Mouse (Mus musculus): ENCODE results near the gene Plscr3. TPM values are rescaled to one million over a fixed set of nuclear protein-coding genes. Genes with fewer than 3 reads are reported as not detected.
"Not testable (repeated sequence)": the region's sequence is repeated elsewhere in the genome, so short reads cannot be mapped to it uniquely, and the experiment has no call there.

The Plscr3 gene
- total RNA-seq, 4 experiments from 2014 or later, result 8.7 to 10.6 (median 9.4) TPM

DNA sequence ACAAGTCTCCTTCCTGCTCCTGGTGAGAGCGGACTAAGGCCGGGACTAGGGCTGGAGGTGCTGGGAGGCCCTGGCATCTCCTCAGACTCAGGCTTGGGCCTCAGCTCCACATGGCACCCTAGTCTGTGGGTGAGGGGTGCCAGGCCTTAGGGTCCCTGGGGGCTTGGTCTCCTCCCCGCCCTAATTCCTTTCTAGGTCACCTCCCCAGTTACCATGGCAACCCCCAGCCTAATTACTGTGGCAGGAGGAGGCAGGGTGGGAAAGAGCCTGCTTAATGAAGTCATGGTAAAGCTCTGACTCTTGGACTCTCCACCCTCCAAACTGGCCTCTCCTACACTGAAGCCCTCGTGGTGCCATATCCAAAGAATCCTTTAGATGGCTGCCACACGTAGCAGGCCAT is 17.3 kb upstream of the Plscr3 start:
- no peak for DNase-seq (ENCODE audit: low spot score in 2 of 2)

DNA sequence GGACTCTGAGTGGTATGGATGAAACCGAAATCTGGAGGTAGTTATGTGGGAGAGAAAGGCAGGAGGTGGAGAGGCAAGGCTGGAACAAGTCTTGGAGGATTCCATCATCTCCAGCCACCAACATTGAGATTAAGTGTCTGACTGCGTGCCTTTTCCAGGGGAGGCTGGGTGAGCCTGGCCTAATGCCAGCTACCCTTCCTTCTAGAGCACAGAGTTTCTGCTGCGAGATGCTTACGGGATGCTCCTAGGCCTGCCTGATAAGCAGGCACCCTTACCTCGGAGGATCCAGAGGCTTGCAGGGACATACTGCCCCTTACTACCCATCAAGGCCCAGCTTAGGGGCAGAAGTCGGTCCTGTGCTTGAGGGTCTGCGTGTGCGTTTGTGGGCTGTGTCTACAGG is 12.6 kb upstream of the Plscr3 start:
- no peak for DNase-seq (ENCODE audit: low spot score in 2 of 2)

DNA sequence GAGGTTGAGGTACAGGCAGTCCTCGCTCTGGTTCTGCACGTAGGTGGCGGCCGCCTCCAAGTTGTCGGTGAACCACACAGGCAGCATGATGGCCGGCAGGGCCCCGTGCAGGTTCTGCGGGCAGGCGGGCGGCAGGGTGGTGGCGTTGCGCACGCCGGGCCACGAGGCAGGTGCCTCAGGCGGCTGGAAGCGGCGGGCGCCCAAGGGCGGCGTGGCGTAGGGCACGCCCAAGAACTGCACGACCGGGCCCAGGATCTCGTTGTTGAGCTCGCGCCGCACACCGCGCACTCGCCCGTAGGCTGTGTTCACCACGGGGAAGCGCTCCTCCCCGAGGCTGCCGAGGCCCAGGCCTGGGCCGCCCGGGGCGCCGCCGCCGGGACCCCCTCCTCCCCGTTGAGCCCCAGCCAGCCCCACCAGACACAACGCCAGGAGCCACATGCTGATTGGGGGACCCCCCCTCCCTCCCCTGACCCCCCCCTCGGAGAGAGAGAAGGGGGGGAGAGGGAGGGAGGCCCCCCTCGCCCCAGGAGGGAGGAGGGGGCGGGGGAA is 12.1 kb upstream of the Plscr3 start:
- no peak for DNase-seq (ENCODE audit: low spot score in 2 of 2)

DNA sequence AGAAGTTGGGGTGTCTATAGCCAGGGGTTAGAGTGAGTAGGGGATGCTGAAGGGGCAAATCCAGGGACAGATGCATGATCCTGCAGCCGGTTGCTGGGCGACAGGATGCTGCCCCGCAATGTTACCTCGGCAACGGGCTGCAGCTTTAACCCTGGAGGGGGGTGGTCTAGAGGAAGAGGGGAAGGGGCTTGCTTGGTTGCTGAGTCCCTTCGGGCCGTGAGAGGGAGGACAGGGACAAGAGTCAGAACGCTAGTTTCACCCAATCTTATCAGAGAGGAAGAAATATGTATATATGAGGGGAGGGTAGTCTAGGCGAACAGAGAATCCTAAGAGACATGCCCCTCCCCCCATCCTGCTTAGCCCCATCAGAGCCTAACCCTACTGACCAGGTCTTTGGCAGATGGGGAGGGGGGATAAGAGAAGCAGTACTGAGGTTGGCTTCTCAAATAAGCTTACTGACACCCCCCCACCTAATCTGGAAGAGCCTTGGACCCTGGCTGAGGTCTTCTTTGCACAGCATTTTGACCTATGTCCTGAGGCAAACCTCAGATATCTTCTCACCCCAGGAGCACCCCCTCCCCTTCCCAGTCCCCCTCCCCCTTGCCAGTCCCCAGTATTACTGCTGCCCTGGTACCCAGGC is 10.7 kb upstream of the Plscr3 start:
- DNase-seq (ENCODE audit: low spot score in 2 of 2), result no peak

DNA sequence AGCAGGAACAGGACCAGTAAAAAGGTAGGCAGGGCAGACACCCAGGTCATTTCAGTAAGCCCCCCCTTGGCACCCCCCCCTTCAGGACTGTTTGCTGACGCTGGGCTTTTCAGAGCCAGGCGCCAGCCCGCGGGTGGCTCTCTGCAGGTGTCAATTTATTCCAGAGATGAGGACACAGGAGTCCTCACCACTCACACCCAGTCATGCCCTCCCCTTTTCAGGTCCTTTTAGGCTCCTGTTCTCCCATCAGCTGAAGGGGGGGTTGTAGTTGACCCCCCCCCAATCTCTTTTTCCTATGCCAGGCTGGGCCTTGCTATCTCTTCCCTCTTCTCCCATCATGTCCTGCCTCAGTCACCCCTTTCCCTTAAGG is 10.2 kb upstream of the Plscr3 start:
- no peak for DNase-seq (ENCODE audit: low spot score in 2 of 2)

DNA sequence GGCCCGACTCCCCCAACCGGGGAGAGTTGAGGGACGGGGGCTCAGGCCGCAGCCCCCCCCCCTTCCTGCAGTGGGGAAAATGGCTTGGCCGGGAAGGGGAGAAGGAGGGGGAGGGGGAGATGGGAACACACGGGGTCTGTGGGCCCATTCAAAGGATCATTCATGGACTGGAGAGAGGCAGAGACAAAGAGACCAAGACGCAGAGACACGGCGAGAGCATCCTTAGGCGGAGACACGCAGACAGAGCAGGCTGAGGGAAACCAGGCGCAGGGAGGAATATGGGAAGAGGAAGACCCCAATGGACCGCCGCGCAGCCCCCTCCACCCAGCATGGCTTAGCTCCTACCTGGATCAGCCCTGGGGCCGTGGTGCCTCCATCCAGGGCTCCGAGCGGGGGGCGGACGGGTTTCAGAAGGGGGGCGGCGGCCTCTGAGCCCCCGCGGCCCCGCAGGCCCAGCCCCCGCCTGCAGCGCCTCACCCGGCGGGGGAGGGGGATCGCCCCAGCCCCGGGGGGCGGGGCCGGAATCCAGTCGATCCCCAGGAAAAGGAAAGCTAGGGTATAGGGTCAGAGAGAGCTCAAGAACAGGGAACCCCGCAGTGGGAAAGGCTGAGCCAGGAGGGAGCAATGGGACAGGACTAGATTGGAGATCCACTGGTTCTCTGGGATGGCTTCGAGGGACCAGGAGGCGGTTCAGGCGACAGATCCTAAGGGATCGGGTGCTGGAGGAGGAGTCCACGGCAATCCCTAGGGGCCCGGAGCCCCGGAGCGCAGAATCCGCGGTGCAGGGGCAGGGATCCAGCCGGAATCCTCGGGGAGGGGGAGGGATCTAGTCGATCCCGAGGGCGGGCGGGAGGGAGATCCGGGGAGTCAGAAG is 9.2 kb upstream of the Plscr3 start:
- DNase-seq (ENCODE audit: low spot score in 2 of 2), result peak; percentile 17 to 46

DNA sequence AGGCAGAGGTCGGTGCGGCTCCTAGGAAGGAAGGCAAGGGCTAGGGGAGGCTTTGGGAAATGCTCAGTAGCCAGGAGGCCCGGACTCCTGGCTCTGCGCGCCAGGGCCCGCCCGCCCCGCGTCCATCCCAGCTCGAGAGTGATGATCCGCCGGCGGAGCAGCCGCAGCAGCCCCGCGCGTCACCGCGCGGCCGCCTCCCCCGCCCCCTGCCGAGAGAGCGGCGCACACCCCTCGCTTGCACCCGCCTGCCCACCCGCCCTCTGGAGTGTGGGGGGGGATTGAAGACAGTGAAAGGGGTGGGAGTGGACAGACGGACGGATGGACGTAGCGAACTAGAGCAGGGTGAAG is 8.6 kb upstream of the Plscr3 start, which contains the start of gene Nlgn2:
Nlgn2 (minus strand) TSS at position 181 of the 348 bp plus-strand sequence.
- DNase-seq (ENCODE audit: low spot score in 2 of 2), result no peak

DNA sequence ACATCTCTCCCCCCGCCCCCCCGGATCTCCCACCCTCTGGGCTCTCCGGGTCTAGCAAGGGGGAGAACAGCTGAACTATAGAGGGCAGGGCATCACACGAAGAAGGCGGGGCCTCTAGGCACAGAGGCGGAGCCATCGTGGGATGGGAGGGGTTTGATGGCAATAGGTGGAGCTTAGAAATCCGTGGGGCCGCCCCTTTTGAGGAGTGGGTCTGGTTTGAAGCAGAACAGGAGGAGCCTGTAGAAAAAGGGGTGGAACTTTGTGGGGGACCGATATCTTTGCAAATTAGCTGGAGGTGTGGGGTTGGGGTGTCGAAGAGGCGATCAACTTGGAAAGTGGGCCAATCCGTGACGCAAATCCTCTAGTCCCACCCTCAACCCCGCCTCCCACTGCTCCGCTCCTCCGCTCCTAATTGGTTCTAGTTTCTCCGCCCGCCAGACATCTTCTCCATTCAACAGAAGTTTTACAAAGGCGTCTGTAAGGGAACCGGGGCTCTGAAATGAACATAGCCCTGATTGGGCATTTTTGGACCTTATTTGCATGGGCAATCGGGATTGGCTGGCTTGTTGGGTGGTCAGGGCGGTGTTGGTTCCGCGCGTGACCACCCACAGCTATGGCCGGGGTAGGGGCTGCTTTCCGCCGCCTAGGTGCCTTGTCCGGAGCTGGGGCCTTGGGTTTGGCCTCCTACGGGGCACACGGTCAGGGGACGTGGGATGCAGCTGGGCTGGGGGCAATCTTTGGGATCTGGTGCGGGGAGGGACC is 8.0 kb upstream of the Plscr3 start, which contains the start of gene Tmem256:
Tmem256 (plus strand) TSS at position 563 of the 762 bp plus-strand sequence.
- DNase-seq (ENCODE audit: low spot score in 2 of 2), result peak; percentile 94 to 95

DNA sequence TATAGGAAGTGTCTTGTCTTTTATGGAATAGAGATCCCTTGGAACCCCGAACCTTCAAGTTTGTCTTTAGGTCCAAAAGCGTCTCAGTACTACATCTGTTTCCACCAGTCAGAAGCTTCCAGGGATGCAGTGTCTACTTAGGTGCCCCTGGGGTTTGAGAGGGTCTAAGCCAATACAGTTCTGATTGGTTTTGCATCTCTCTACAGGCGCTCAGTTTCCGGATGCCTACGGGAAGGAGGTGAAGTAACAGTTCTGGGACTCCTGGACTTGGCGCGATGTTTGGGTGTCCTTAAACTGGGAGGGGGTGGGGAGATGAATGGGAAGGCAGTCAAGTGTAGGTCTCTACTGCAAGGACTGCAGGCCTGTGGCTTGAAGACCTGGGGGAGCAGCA is 7.5 kb upstream of the Plscr3 start:
- no peak for DNase-seq (ENCODE audit: low spot score in 2 of 2)

DNA sequence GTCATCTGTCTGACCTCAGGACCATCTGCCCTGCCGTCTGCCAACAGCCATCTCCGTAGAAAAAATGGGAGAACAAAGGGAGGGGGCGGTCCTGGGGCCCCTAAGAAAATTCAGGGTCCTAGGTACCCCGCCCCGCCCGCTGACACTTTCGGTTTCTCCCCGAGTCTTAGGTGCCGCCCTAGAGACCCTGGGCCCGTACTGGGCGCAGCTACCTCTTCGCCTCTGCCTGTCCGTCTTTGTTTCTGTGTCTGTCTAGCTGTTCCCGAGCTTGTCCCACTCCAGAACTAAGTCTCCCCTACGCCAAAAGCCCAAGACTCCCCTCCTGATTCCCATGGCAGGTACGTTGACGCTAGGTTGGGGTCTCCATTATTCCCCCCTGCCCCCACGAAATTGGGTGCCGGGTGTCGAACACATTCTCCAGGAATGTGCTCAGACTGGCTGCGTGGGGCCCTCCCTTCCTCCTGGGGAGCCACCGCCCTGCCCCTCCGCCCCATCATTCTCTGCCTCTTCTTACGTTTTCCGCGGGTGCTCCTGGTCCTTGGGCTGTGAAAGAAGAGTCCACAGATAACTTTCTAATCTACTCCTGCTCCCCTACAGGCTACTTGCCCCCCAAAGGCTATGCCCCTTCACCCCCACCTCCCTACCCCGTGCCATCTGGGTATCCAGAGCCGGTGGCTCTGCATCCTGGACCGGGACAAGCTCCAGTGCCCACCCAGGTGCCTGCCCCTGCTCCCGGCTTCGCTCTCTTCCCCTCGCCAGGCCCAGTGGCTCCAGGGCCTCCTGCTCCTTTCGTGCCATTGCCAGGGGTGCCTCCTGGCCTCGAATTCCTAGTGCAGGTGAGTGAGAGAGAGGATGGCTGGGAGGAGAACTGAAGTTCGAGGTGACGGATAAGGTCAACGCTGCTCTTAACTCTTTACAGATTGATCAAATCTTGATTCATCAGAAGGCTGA is 837 bp downstream of the Plscr3 start:
- no peak for DNase-seq (ENCODE audit: low spot score in 2 of 2)

DNA sequence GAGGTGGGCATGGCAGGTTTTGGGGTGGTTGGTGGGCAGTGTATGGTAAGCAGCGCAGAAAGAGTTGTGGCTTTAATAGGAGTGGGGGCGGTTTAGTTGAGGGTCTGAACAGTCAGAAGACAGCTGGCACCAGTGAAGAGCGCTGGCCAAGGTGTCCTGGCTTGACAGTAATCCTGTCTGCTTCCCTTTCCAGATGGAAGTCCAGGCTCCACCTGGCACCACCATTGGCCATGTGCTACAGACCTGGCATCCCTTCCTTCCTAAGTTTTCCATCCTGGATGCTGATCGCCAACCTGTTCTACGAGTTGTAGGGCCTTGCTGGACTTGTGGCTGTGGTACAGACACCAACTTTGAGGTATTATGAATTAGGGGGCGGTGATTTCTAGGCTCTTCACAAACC is 1.8 kb downstream of the Plscr3 start:
- no peak for DNase-seq (ENCODE audit: low spot score in 2 of 2)

DNA sequence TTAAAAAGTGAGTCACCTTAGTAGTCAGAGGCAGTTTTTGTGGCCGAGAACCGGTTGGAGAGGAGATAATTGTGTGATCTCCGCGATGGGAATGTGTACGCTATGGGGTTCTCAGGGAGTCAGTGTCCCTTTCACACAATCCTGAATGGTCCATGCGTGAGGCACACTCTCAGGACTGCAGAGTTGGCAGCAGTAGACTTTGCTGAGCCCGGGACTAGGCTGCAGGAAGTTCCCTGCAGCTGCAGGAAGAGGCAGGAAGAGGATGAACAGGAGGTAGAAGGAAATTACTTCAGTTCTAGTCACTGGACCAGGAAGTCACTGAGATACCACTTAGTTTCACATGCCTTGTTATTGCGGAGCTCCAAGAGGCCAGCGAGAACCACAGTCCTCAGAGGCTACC is 3.0 kb downstream of the Plscr3 start:
- DNase-seq (ENCODE audit: low spot score in 2 of 2), result no peak

DNA sequence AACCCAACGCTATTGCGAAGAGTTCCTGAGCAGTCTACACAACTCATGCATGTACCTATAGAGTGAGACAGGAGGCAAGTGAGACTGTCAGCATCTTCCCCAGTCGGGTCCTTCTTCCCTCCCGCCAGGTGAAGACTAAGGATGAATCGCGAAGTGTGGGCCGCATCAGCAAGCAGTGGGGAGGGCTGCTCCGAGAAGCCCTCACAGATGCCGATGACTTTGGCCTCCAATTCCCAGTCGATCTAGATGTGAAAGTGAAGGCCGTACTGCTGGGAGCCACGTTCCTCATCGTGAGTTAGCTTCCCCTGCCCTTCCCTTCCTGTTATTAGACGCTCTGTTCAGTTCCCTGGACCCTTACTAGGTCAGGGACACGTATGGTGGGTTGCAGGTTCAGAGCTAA is 3.7 kb downstream of the Plscr3 start:
- DNase-seq (ENCODE audit: low spot score in 2 of 2), result no peak

DNA sequence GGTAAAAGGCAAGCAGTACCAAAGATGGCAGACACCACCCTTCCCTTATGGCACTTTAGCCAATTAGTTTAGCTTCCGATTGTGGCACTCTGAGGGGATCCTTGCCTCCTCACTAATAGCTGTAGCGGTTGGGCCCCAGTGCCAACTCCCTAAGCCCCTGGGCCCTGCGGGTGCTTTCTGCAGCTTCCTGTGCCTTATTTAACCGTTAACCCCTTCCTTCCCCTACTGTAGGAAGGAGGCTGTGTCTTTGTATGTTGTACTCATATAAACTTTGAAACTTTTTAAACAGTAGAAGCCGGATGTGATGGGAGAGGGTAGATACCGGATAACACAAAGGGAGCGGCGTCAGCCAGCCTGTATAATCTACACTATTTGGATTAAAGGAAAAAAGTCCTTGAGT is 4.6 kb downstream of the Plscr3 start:
- no peak for DNase-seq (ENCODE audit: low spot score in 2 of 2)

DNA sequence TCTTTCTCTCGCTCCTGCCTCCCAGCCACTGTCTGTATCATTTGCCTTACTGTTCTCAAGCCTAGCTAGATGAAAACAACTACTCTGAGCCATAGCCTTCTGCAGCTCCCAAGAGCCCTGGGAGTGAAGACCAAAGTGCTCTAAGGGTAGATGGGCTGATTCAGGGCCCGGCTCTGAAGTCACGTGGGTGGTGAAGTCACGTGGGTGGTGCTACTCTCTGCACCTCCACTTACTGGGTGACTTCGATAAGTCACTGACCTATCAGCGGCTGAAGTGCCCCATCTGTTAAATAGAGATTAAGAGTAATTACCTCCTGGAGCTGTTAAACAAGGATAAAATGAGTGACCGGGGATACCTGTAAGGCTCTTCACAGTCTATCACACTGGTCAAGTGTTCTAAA is 7.8 kb downstream of the Plscr3 start:
- DNase-seq (ENCODE audit: low spot score in 2 of 2), result no peak

DNA sequence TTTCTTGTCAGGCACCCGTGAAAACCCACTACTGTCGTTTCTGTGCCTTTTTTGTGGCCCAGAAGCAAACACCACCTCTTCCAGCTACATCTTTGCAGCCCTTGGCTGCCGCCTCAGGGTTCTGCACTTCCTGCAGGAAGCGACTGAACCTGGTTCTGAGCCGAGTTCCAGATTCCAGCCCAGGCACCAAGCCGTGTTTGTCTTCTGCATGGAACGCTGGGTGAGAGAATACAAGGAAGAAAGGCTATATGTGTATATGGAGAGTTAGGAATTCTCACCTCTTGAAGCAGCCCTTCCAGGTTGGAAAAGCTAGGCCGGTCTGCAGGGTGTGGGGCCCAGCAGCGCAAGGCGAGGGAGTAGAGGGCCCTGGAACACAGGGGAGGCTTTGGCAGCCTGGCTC is 8.5 kb downstream of the Plscr3 start:
- no peak for DNase-seq (ENCODE audit: low spot score in 2 of 2)

DNA sequence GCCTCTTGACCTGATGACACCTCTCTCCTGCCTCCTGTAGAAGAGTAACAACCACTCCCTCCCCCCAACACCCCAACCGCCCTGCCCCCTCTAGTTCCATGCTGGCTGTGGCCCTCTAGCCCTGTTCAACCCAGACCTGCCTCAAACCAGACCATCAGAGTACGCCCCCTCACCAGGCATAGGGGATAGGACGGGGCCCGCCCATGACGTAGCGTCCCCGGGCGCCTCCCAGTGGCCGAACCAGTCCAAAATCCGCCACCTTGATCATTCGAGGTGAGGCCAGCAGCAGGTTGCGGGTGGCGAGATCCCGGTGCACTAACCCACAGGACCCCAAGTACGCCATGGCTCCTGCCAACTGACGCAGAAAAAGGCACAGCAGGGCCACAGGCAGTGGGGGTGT is 9.2 kb downstream of the Plscr3 start:
- DNase-seq (ENCODE audit: low spot score in 2 of 2), result no peak

DNA sequence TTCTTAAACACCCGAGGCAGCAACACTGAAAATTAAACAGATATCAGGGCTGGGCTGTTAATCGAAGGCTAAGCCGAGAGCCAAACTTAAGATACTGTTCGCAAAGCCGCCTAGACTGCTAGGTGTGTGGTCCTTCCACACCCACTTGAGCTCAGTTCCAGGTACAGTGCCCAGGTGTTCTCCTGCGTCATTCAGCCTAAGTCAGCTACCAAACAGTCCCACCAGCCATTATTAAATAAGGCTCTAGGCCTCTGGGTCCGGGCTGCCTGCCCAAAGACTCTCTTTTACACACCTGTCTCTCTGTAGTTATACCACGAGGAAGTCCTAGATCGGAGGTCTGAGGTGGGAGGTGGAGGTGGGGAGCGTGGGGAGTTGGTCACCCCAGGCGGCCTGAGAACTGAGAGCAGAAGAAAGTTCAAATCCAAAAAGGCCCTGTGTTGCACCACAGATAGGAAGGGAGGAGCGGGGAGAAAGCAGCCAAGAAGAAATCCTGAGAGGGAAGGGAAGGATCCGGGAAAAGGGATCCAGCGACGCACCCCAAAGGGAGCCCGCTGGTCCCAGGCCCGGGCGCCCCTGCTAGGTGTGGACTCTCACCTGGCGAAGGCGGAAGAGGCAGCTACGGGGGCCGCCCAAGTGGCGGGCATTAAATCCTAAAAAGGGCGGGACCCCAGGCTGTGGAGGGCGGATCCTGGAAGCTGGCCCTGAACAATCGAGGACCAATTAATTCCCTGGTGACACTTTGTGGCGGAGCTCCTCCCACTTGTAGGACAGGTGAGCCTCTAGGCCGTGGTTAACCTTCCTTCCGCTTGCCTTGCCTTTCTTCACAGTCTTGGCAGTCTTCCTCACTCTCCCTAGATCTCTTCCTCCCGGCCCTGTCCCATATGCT is 12.2 kb downstream of the Plscr3 start, which contains the start of gene Tnk1:
Tnk1 (minus strand) TSS at position 618 of the 886 bp plus-strand sequence.
- DNase-seq (ENCODE audit: low spot score in 2 of 2), result no peak

DNA sequence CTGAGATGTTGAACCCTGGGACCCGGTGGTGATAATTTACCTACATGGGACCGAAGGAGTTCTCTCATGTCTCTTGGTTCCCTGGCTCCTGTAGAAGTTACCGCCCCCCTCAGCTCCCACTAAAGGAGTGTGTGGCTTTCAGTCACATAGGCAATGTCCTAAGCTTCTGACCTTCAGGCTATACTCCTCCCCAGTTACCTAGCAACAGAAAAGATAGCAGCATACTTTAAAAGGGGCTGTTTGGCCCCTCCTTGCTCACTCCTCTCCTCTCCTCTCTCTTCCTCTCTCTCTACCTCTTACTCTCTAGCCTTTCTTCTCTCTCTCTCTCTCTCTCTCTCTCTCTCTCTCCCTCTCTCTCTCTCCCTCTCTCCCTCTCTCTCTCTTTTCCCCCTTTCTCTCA is 17.6 kb downstream of the Plscr3 start:
- DNase-seq (ENCODE audit: low spot score in 2 of 2), result not testable (repeated sequence)

Data from gastrocnemius, adult 8-10 months (tissue).